Comparison of ENCODE assay signal across 21 mouse cellular contexts in the genomic region with DNA sequence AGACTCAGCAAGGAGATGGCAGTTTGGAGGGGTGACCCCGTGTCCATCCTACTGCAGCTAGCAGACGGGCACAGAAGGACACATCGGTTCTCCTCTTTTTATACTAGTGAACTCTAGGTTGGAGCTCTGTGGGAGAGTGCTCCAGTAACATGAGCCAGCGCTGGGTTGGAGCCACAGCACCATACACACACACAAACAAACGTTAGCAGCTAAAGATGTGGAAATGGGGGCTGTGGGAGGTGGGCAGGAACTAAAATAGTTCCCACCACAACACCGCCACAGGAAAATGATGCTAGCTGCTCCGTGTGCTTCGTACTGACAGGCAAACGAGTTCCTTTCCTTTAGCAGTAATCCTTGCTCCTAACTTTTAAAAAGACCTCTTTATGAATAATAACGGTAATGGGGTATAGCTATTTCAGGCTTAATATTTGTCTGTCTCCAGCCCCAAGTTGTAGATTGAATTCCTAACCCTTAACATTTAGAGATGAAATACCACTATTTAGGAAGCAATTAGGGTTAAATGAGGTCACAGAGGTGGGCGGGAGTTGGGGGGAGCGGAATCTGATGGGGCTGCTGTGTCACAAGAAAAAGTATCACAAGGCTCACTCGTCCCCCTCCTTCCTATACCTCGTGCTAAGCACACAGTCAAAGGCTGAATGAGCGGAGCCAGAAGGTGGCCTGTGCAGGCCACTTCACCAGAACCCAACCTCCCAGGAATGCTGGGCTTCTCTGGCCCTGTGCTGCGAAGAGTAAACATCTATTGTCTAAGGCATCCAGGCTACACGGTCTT.
DNase-seq lines count a peak whose midpoint lies in the region; ATAC-seq and TF ChIP-seq lines count a peak whose summit lies in the region.
"Had no signal": no experiment of that assay in that cellular context is flagged by ENCODE, and none has a peak within 500 bp of the region (broad histone marks: within the 10 kb centered on the region; RNA-seq: fewer than 3 reads in every experiment).

No protein-coding gene starts in this region.

- no peaks in the 10 kb centered on the region for H3K27me3 ChIP-seq in forebrain, embryonic 10.5 days (ENCODE audit: poor library complexity, severe bottlenecking)
- no peaks in the 10 kb centered on the region for H3K27me3 ChIP-seq in forebrain, postnatal 0 days (ENCODE audit: insufficient read depth, low read length)
- no peaks in the 10 kb centered on the region for H3K27me3 ChIP-seq in testis, adult 2 months (ENCODE audit: control insufficient read depth, insufficient read depth, low read length)
- H3K27me3 ChIP-seq in splenic B cell, adult 2 months (ENCODE audit: control insufficient read depth, insufficient read depth, low read length, poor library complexity, severe bottlenecking): no peaks in the 10 kb centered on the region
- H3K27me3 ChIP-seq: embryonic facial prominence, embryonic 15.5 days; forebrain, embryonic 15.5 days had no signal

- no peaks in the 10 kb centered on the region for H3K36me3 ChIP-seq in forebrain, embryonic 10.5 days (replicated peaks)
- H3K36me3 ChIP-seq in forebrain, postnatal 0 days (ENCODE audit: insufficient read depth): no peaks in the 10 kb centered on the region
- H3K36me3 ChIP-seq in testis, adult 2 months (ENCODE audit: control insufficient read depth, insufficient read depth, low read length): no peaks in the 10 kb centered on the region
- H3K36me3 ChIP-seq in splenic B cell, adult 2 months (ENCODE audit: control insufficient read depth, insufficient read depth, low read length, poor library complexity, severe bottlenecking): no peaks in the 10 kb centered on the region
- H3K36me3 ChIP-seq: embryonic facial prominence, embryonic 15.5 days; forebrain, embryonic 15.5 days; hindbrain, embryonic 10.5 days; midbrain, embryonic 10.5 days had no signal

- no peak overlapping the region for H3K4me2 ChIP-seq in forebrain, postnatal 0 days (ENCODE audit: low read depth)
- H3K4me2 ChIP-seq: embryonic facial prominence, embryonic 15.5 days; forebrain, embryonic 15.5 days; heart, embryonic 11.5 days had no signal

- H3K9me3 ChIP-seq in forebrain, embryonic 10.5 days: no peaks in the 10 kb centered on the region
- H3K9me3 ChIP-seq in forebrain, postnatal 0 days (ENCODE audit: low read length): no peaks in the 10 kb centered on the region
- H3K9me3 ChIP-seq: embryonic facial prominence, embryonic 15.5 days; forebrain, embryonic 15.5 days; hindbrain, embryonic 10.5 days; midbrain, embryonic 10.5 days had no signal

- H3K9ac ChIP-seq in forebrain, postnatal 0 days: no peak overlapping the region
- H3K9ac ChIP-seq: embryonic facial prominence, embryonic 15.5 days; forebrain, embryonic 15.5 days had no signal

- 49% methylated on average over 17 of the region's 17 CpGs for WGBS in forebrain, embryonic 10.5 days
- 44% methylated on average over 17 of the region's 17 CpGs for WGBS in forebrain, postnatal 0 days

- H3K27ac ChIP-seq in forebrain, embryonic 10.5 days: 0 out of 2 replicates have a peak overlapping the region, but pooled peaks have one; percentile 25
- H3K27ac ChIP-seq in forebrain, postnatal 0 days (ENCODE audit: low read depth, low read length): no peak overlapping the region
- no peak overlapping the region for H3K27ac ChIP-seq in testis, adult 2 months (ENCODE audit: control insufficient read depth, insufficient read depth, low read depth, low read length)
- H3K27ac ChIP-seq: embryonic facial prominence, embryonic 15.5 days; forebrain, embryonic 15.5 days; hindbrain, embryonic 10.5 days; midbrain, embryonic 10.5 days had no signal

- H3K4me3 ChIP-seq in forebrain, embryonic 10.5 days: no peak overlapping the region
- no peak overlapping the region for H3K4me3 ChIP-seq in forebrain, postnatal 0 days (ENCODE audit: low read depth, low read length)
- peak overlapping the region; percentile 38 for H3K4me3 ChIP-seq in testis, adult 2 months (ENCODE audit: control insufficient read depth, low read depth, low read length)
- H3K4me3 ChIP-seq: embryonic facial prominence, embryonic 15.5 days; forebrain, embryonic 15.5 days; hindbrain, embryonic 10.5 days; midbrain, embryonic 10.5 days; myocyte had no signal

- DNase-seq in forebrain, embryonic 10.5 days (ENCODE audit: extremely low spot score, low spot score): no peak
- DNase-seq in forebrain, postnatal 0 days: no peak
- DNase-seq in testis, postnatal 10 days (ENCODE audit: low spot score): no peak
- DNase-seq in splenic B cell, adult 2 months (ENCODE audit: low read depth, low spot score): peak; percentile 43
- DNase-seq in Muller cell, postnatal 12 days (ENCODE audit: inconsistent ontology term): no peak
- DNase-seq in adrenal gland, postnatal 25 days: no peak
- DNase-seq: adrenal gland, postnatal 36 days; cerebellum, adult 11 months; cerebellum, postnatal 10 days; kidney, postnatal 36 days had no signal

- peaks cover 31% of the 10 kb centered on the region for H3K4me1 ChIP-seq in forebrain, embryonic 10.5 days
- H3K4me1 ChIP-seq in forebrain, postnatal 0 days (ENCODE audit: insufficient read depth): peaks cover 4% of the 10 kb centered on the region; the same call in 1 of the 2 replicates
- no peaks in the 10 kb centered on the region for H3K4me1 ChIP-seq in testis, adult 2 months (ENCODE audit: control insufficient read depth, insufficient read depth, low read length)
- H3K4me1 ChIP-seq: forebrain, embryonic 15.5 days had no signal

- no peak for TF ChIP-seq CTCF in forebrain, postnatal 0 days (IDR thresholded peaks at IDR 0.05; ENCODE audit: low read depth)
- no peak for TF ChIP-seq CTCF in testis, adult 2 months (IDR thresholded peaks at IDR 0.05; ENCODE audit: control insufficient read depth, insufficient read depth, insufficient replicate concordance, low read depth, low read length)

- ATAC-seq in forebrain, postnatal 0 days: no peak; the same call in 1 of the 2 replicates
- peak; percentile 74 to 82 for ATAC-seq in hematopoietic stem cell, adult 5-6 weeks (replicated peaks in 1 of 2; ENCODE audit: insufficient read depth in 1 of 2, low FRiP score in 2 of 2, low TSS enrichment in 1 of 2, low read depth in 1 of 2, poor library complexity in 2 of 2, severe bottlenecking in 2 of 2)
- ATAC-seq: forebrain, embryonic 15.5 days; hindbrain, embryonic 16.5 days; intestine, postnatal 0 days; midbrain, embryonic 16.5 days had no signal

- TF ChIP-seq POLR2A in testis, adult 2 months (IDR thresholded peaks at IDR 0.05; ENCODE audit: control insufficient read depth, low read depth, low read length): no peak
